Mouse (Mus musculus): ENCODE measurements around the gene Ggt1. TPM values are rescaled to one million over a fixed set of nuclear protein-coding genes. Genes with fewer than 3 reads are reported as not detected.
A peak's percentile ranks its signal among the peaks of the same experiment; 100 is the strongest.
"Not testable (repeated sequence)": the region's sequence is repeated elsewhere in the genome, so short reads cannot be mapped to it uniquely, and the experiment has no call there.

The Ggt1 gene
- polyA plus RNA-seq, 1 experiment from 2014 or later = 13.8 TPM

DNA sequence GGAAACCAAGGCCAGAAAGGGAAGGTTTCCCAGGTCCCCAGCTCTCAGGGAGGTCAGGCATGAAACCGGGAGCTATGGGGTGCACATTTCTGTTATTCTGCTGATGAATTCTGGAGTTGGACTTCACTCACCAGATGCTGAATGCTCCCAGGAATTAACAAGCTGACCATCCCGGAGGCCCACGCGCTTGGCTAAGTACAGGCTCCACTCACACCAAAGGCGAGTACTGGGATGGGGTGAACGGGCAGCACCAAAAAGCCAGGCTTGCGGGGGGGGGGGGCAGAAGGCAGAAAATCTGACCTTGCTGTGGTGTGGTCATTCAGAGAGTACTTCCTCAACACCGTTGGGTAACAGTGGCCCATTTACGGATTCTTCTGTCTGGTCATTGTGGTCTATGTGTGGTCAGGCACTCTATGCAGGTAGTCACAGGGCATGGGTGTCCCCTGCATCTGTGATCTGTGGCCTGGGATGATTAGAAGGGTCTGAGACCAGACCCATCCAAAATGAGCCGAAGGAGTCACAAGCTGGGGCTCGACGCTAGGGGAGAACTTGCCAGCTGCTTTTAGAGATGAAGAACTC lies 3.4 kb downstream of the Ggt1 start:
- no peaks in the 10 kb centered on the region for H3K36me3 ChIP-seq (replicated peaks)
- no peak overlapping the region for H3K4me3 ChIP-seq (replicated peaks)
- H3K9ac ChIP-seq = no peak overlapping the region
- WGBS (ENCODE audit: insufficient replicate concordance) = 43% methylated on average over 12 of the region's 12 CpGs
- ATAC-seq (ENCODE audit: insufficient read depth) = no peak
- no peak overlapping the region for H3K4me2 ChIP-seq
- H3K27ac ChIP-seq (replicated peaks) = 0 out of 2 replicates have a peak overlapping the region, but pooled peaks have one; percentile 70
- H3K4me1 ChIP-seq (replicated peaks) = peaks cover 36% of the 10 kb centered on the region
- H3K27me3 ChIP-seq = peaks cover 42% of the 10 kb centered on the region
- no peaks in the 10 kb centered on the region for H3K9me3 ChIP-seq (replicated peaks)

DNA sequence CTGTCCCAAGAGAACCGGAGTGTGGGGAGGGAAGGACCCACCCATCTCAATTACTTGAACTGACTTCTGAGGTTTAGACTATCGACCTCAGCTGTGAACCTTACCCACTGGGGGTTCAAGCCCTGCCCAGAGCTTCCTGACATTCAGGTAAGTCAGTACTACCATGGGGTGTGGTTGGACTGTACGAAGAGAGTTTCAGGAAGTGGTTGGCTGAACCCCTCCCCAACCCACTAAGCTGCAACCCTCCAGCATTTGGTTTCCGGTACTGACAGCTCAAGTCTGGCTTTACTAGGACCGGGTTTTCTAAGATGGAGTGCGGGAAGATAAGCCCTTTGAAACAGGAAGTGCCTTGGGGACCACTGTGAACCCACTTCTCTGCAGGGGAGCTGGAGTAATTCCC lies 4.0 kb downstream of the Ggt1 start:
- no peaks in the 10 kb centered on the region for H3K9me3 ChIP-seq (replicated peaks)
- H3K4me3 ChIP-seq (replicated peaks) = no peak overlapping the region
- ATAC-seq (ENCODE audit: insufficient read depth) = peak; percentile 40
- H3K36me3 ChIP-seq (replicated peaks) = no peaks in the 10 kb centered on the region
- WGBS (ENCODE audit: insufficient replicate concordance) = 12% methylated on average over 6 of the region's 6 CpGs
- H3K27ac ChIP-seq (replicated peaks) = peak overlapping the region; percentile 70
- H3K4me2 ChIP-seq = peak overlapping the region; percentile 37
- peaks cover 35% of the 10 kb centered on the region for H3K27me3 ChIP-seq
- peaks cover 31% of the 10 kb centered on the region for H3K4me1 ChIP-seq (replicated peaks)
- H3K9ac ChIP-seq = no peak overlapping the region

DNA sequence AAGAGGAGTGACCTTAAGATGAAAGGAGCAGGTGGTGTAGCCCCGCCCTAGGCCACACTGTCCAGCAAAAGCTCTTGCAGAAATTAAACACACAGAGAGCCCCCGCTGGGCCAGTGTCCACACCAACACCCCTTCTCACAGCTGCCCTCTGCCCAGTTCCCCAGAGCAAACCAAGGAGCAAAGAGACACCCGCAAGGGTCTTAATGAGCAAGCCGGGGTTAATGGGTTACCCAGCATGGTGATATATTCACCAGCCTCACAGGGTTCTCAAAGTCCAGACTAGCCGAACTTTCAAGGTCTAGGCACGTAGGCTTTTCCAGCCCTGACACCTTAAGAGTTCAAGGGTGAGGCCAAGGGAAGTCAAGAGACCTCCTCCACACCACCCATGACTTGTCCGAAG lies 4.5 kb downstream of the Ggt1 start:
- Histone ChIP-seq H3K27ac (replicated peaks) (peak overlapping the region; percentile 70), H3K9ac (no peak overlapping the region), H3K4me2 (peak overlapping the region; percentile 37), H3K27me3 (peaks cover 30% of the 10 kb centered on the region), H3K9me3 (replicated peaks) (no peaks in the 10 kb centered on the region), H3K4me1 (replicated peaks) (peaks cover 31% of the 10 kb centered on the region), H3K36me3 (replicated peaks) (no peaks in the 10 kb centered on the region), H3K4me3 (replicated peaks) (no peak overlapping the region)
- WGBS (ENCODE audit: insufficient replicate concordance) = 28% methylated on average over 7 of the region's 7 CpGs
- ATAC-seq (ENCODE audit: insufficient read depth) = peak; percentile 45

DNA sequence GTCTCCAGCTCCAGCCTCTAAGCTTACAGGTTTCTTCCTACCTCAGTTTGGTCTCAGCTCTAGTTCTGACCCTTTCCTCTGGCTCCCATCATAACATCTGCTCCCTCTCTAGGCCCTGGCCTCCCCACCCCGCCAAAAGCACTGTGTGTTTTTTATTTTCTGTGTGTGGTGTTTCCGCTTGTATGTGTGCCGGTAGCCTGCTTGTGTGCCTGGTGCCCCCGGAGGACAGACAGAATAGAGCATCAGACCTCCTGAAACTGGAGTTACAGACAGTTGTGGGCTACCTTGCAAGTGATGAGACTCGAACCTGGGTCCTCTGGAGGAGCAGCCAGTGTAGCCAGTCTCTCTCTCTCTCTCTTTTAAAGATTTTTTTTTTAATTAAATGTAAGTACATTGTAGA lies 4.9 kb downstream of the Ggt1 start:
- Histone ChIP-seq H3K36me3 (replicated peaks) (no peaks in the 10 kb centered on the region), H3K4me3 (replicated peaks) (no peak overlapping the region), H3K9me3 (replicated peaks) (no peaks in the 10 kb centered on the region), H3K4me1 (replicated peaks) (peaks cover 31% of the 10 kb centered on the region), H3K27ac (replicated peaks) (peak overlapping the region; percentile 70; the same call in 1 of the 2 replicates), H3K4me2 (peak overlapping the region; percentile 37; the same call in 1 of the 2 replicates), H3K27me3 (peaks cover 26% of the 10 kb centered on the region), H3K9ac (no peak overlapping the region)
- no peak for ATAC-seq (ENCODE audit: insufficient read depth)
- 39% methylated on average over 5 of the region's 5 CpGs for WGBS (ENCODE audit: insufficient replicate concordance)

DNA sequence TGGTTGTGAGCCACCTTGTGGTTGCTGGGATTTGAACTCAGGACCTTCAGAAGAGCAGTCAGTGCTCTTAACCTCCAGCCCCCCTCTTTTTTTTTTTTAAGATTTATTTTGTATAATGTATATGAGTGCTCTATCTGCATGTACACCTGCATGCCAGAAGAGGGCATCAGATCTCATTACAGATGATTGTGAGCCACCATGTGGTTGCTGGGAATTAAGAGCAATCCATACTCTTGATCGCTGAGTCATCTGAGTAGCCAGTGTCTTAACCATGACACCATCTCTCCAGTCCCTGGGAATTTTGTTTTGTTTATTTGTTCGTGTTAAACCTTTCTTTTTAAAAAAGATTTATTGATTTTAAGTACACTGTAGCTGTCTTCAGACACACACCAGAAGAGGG lies 5.4 kb downstream of the Ggt1 start:
- WGBS (ENCODE audit: insufficient replicate concordance) = 70% methylated on average over 2 of the region's 2 CpGs
- H3K36me3 ChIP-seq (replicated peaks); H3K4me2 ChIP-seq; H3K27ac ChIP-seq (replicated peaks); H3K9ac ChIP-seq; H3K9me3 ChIP-seq (replicated peaks); ATAC-seq (ENCODE audit: insufficient read depth); H3K4me3 ChIP-seq (replicated peaks): not testable (repeated sequence)
- H3K27me3 ChIP-seq = peaks cover 22% of the 10 kb centered on the region
- peaks cover 31% of the 10 kb centered on the region for H3K4me1 ChIP-seq (replicated peaks)

DNA sequence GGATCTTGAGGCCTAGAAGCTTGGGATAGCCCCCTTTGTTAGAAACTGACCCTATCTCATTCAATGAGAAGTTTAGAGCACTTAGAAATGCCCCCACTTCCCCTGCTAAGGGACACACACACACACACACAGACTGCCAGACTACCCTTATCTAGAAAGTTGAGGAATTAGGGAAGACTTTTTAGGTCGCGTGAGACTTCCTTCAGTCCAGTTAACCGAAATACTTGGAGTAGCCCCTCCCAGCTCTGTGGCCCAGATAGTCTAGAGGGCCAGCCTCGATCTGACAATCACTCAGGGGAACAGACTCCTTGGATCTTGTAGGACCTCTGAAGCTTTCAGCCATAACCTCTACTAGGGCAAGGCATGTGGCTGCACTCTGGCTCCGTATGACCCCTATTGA lies 6.6 kb downstream of the Ggt1 start:
- ATAC-seq (ENCODE audit: insufficient read depth) = no peak
- H3K27ac ChIP-seq (replicated peaks) = no peak overlapping the region
- 23% methylated on average over 5 of the region's 5 CpGs for WGBS (ENCODE audit: insufficient replicate concordance)
- H3K9me3 ChIP-seq (replicated peaks) = no peaks in the 10 kb centered on the region
- H3K4me1 ChIP-seq (replicated peaks) = peaks cover 31% of the 10 kb centered on the region
- H3K36me3 ChIP-seq (replicated peaks) = no peaks in the 10 kb centered on the region
- H3K9ac ChIP-seq = no peak overlapping the region
- H3K4me3 ChIP-seq (replicated peaks) = no peak overlapping the region
- peaks cover 11% of the 10 kb centered on the region for H3K27me3 ChIP-seq
- H3K4me2 ChIP-seq = 0 out of 2 replicates have a peak overlapping the region, but pooled peaks have one; percentile 21

DNA sequence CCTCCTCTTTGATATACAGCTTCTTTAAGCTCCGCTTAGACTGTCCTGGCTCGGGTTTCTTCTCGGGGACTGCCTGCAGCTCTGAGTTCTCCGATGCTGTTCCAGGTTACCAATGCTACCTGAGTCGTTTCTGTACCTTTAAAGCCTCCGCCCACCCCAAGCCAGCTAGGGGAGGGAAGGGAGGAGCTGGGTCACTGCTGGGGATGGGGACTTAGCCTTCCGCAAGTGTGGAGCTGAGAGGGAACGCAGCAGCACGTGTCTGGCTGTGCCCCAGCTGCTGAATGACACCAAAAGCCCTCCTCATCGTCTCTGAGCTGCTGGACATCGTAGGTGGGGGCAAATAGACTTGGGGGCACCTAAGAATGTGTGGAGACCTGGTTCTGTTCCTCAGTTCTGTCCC lies 7.0 kb downstream of the Ggt1 start:
- WGBS (ENCODE audit: insufficient replicate concordance) = 23% methylated on average over 11 of the region's 11 CpGs
- H3K27ac ChIP-seq (replicated peaks) = no peak overlapping the region
- H3K4me3 ChIP-seq (replicated peaks) = peak overlapping the region; percentile 10; the same call in 1 of the 2 replicates
- peaks cover 7% of the 10 kb centered on the region; the same call in 1 of the 2 replicates for H3K27me3 ChIP-seq
- H3K4me1 ChIP-seq (replicated peaks) = peaks cover 31% of the 10 kb centered on the region
- no peak for ATAC-seq (ENCODE audit: insufficient read depth)
- no peaks in the 10 kb centered on the region for H3K9me3 ChIP-seq (replicated peaks)
- H3K36me3 ChIP-seq (replicated peaks) = no peaks in the 10 kb centered on the region
- peak overlapping the region; percentile 21; the same call in 1 of the 2 replicates for H3K4me2 ChIP-seq
- no peak overlapping the region for H3K9ac ChIP-seq

DNA sequence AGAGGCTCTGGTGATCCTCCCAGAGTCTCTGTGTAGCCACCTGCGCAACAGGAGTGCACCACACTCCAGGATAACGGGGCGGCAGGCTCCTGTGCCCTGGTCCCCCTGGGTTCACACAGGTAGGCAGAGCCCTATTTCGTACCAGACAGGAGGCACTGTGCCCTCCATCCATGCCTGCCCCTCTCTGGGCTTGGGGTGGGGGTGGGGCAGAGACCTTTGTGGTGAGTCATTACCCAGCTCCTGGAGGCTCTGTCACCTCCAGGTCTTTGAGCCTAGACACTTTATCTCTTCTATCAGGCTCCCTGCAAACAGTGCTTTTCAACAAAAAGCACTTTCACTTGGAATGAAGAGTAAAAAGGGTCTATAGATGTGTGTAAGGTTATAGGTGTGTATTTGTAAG lies 7.4 kb downstream of the Ggt1 start:
- peaks cover 28% of the 10 kb centered on the region for H3K4me1 ChIP-seq (replicated peaks)
- peak; percentile 7; the same call in 1 of the 2 replicates for ATAC-seq (ENCODE audit: insufficient read depth)
- WGBS (ENCODE audit: insufficient replicate concordance) = 50% methylated on average over 4 of the region's 4 CpGs
- no peaks in the 10 kb centered on the region for H3K9me3 ChIP-seq (replicated peaks)
- no peak overlapping the region for H3K27ac ChIP-seq (replicated peaks)
- H3K4me3 ChIP-seq (replicated peaks) = peak overlapping the region; percentile 10; the same call in 1 of the 2 replicates
- peak overlapping the region; percentile 21; the same call in 1 of the 2 replicates for H3K4me2 ChIP-seq
- H3K36me3 ChIP-seq (replicated peaks) = no peaks in the 10 kb centered on the region
- no peak overlapping the region for H3K9ac ChIP-seq
- 0 out of 2 replicates have a peak, but pooled peaks cover 4% of the 10 kb centered on the region for H3K27me3 ChIP-seq

DNA sequence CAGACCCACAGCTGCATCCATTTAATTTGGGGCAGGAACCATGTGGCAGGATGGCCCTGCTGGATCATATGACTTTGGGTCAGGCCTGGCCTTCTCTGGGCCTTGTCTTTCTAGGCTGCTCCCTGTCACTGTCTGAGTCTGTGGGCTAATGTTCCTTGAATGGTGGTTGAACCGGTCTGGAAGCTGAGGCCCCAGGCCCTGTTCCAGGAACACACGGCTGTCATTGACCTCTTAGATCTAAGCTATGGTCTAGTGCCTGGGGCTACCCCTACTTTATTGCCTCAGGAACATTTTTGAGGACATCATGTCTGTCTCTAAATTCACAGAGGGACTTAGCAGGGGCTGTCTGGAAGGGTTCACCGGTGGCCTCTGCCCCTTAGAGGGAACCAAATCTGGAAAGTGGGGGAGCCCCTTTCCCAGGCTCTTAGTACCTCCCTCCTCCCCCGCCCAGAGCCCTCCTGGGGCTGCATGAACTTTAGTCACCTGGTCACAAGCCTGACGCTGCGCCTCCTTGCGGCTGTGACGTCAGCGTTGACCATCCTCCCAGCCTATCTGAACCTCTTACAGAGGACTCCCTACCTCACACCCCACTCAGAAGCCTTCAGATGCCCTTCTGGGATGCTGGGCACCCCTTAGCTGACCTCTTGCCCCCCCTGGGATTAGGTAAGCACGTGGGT lies 9.7 kb downstream of the Ggt1 start:
- no peak overlapping the region for H3K4me3 ChIP-seq (replicated peaks)
- H3K4me2 ChIP-seq = no peak overlapping the region
- H3K27ac ChIP-seq (replicated peaks) = no peak overlapping the region
- H3K27me3 ChIP-seq = no peaks in the 10 kb centered on the region
- H3K9ac ChIP-seq = no peak overlapping the region
- WGBS (ENCODE audit: insufficient replicate concordance) = 45% methylated on average over 10 of the region's 10 CpGs
- no peaks in the 10 kb centered on the region for H3K36me3 ChIP-seq (replicated peaks)
- ATAC-seq (ENCODE audit: insufficient read depth) = no peak
- H3K4me1 ChIP-seq (replicated peaks) = peaks cover 8% of the 10 kb centered on the region
- H3K9me3 ChIP-seq (replicated peaks) = no peaks in the 10 kb centered on the region

DNA sequence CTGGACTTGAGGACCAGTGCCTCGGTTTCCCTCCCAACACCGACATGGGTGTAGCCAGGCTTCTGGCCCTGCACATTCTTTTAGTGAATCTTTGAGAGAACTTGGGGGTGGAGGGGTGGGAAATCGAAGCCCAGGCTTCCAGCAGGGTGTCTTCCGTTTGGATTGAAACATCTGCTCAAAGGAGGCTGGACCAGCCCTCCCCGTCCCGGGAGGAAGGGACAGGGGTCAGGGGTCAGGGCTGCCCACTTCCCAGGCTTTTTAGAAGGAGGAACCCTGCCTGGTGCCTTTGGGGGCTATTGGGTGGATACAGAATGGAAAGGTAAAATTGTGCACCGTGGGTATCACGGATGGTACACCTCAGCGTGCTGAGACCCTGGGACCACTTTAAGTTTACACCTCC lies 10.5 kb downstream of the Ggt1 start:
- no peaks in the 10 kb centered on the region for H3K9me3 ChIP-seq (replicated peaks)
- no peak overlapping the region for H3K9ac ChIP-seq
- no peak overlapping the region for H3K27ac ChIP-seq (replicated peaks)
- no peak overlapping the region for H3K4me2 ChIP-seq
- H3K36me3 ChIP-seq (replicated peaks) = no peaks in the 10 kb centered on the region
- WGBS (ENCODE audit: insufficient replicate concordance) = 46% methylated on average over 9 of the region's 9 CpGs
- H3K4me3 ChIP-seq (replicated peaks) = no peak overlapping the region
- H3K27me3 ChIP-seq = no peaks in the 10 kb centered on the region
- no peak for ATAC-seq (ENCODE audit: insufficient read depth)
- H3K4me1 ChIP-seq (replicated peaks) = peaks cover 4% of the 10 kb centered on the region; the same call in 1 of the 2 replicates

DNA sequence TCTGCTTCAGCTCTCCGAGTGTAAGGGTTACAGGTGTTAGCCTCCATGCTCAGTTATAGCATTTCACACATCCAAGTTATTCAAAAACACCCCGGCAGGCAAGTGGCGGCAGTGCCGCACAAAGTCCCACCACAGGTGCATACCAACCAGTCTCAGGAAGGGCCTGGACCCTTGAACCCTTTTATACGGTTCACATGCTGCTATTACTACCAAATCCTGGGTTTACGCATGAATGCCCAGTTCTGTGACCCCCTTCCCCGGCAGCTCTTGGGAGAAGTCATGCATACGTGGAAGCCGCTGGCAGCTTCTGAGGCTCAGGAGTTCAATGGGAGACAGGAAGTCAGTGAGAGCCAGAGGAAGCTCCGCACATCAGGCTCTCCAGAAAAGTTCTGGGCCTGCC lies 11.8 kb downstream of the Ggt1 start:
- Histone ChIP-seq H3K36me3 (replicated peaks) (no peaks in the 10 kb centered on the region), H3K4me3 (replicated peaks) (no peak overlapping the region), H3K9ac (no peak overlapping the region), H3K27ac (replicated peaks) (no peak overlapping the region), H3K4me1 (replicated peaks) (peaks cover 3% of the 10 kb centered on the region; the same call in 1 of the 2 replicates), H3K27me3 (no peaks in the 10 kb centered on the region), H3K9me3 (replicated peaks) (no peaks in the 10 kb centered on the region), H3K4me2 (no peak overlapping the region)
- ATAC-seq (ENCODE audit: insufficient read depth) = no peak
- WGBS (ENCODE audit: insufficient replicate concordance) = 64% methylated on average over 10 of the region's 10 CpGs

Data from liver, embryonic 15.5 days (tissue).